Mouse (Mus musculus) lung, embryonic 14.5 days (tissue): ENCODE data around the gene Scgb1b7. TPM values are rescaled to one million over a fixed set of nuclear protein-coding genes. Genes with fewer than 3 reads are reported as not detected.
"Not testable (repeated sequence)": the region's sequence is repeated elsewhere in the genome, so short reads cannot be mapped to it uniquely, and the experiment has no call there.

ENCODE experiments used
- ATAC-seq: fragments of 200-750 bp; cut with Nextera tagmentation; 2 replicates; pipeline ENCODE4 v1.8.0; 2017; ENCODE audit warnings: mild to moderate bottlenecking, moderate TSS enrichment, moderate library complexity; ENCODE audit not compliant: insufficient read depth
- DNase-seq: peaks from one replicate; pipeline ENCODE4 v3.0.0-alpha.2; 2015
- H3K27ac ChIP-seq: fragments of 300-500 bp; sonication (generic); 2 replicates; pipeline ENCODE4 v1.5.1; 2014; ENCODE audit warnings: low read depth, mild to moderate bottlenecking, moderate library complexity
- H3K27me3 ChIP-seq: fragments of 300-500 bp; sonication (generic); 2 replicates; pipeline ENCODE4 v1.6.1; 2014; ENCODE audit warnings: low read length, control low read depth; ENCODE audit not compliant: insufficient read depth
- H3K36me3 ChIP-seq: fragments of 300-500 bp; sonication (generic); 2 replicates; pipeline ENCODE4 v1.6.1; 2014; ENCODE audit warnings: control low read depth; ENCODE audit not compliant: insufficient read depth
- H3K4me1 ChIP-seq: fragments of 300-500 bp; sonication (generic); 2 replicates; pipeline ENCODE4 v1.6.1; 2014; ENCODE audit warnings: antibody characterized with exemption, control low read depth; ENCODE audit not compliant: insufficient read depth
- H3K4me2 ChIP-seq: fragments of 300-500 bp; sonication (generic); 2 replicates; pipeline ENCODE4 v1.6.1; 2014; ENCODE audit warnings: mild to moderate bottlenecking
- H3K4me3 ChIP-seq: fragments of 300-500 bp; sonication (generic); 2 replicates; pipeline ENCODE4 v1.5.1; 2014; ENCODE audit warnings: low read depth, low read length
- H3K9ac ChIP-seq: fragments of 300-500 bp; sonication (generic); 2 replicates; pipeline ENCODE4 v1.6.1; 2014
- H3K9me3 ChIP-seq: fragments of 300-500 bp; sonication (generic); 2 replicates; pipeline ENCODE4 v1.6.1; 2016; ENCODE audit warnings: low read depth, low read length, control low read depth
- WGBS: fragments of 180-500 bp; shearing (Covaris S2); extraction: QIAGEN DNeasy Blood & Tissue Kit; methylation state at CpG from one replicate; pipeline ENCODE4 v1.1.7; 2014; 5-methylcytosine and 5-hydroxymethylcytosine counted together
- polyA plus RNA-seq: library from polyadenylated mRNA; unstranded; fragments of >200 nt; fragmentation: Nextera tagmentation; extraction: Ambion mirVana; gene quantifications from 2 replicates; pipeline ENCODE4 v1.2.1, GENCODE M21; 2014

The Scgb1b7 gene
- polyA plus RNA-seq, result not detected in 2 replicates

DNA sequence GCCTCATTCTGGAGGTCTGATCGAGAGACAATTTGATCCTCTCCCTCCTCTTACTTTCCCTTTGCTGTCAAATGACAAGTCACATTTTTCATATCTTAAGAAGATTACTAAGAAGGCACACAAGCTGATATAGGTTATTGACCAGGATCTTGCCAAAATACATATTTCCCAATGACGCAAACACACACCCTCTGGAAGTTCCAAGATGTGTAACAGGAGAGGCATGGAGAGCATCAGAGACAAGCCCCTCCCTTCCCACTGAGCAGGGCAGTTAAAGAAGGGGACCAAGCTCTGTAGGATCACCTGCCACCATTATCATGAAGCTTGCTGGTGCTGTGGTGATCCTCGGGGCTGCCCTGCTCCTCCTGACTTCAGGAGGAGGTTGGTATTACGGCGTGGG lies at the start of gene Scgb1b7:
Gene Scgb1b7 (plus strand): TSS at position 301 of the 400 bp plus-strand sequence.
- 83% methylated on average over 4 of the region's 5 CpGs for WGBS
- not testable (repeated sequence) for H3K27me3 ChIP-seq, H3K4me3 ChIP-seq, H3K9me3 ChIP-seq, H3K27ac ChIP-seq, DNase-seq, H3K9ac ChIP-seq, H3K36me3 ChIP-seq, H3K4me2 ChIP-seq, H3K4me1 ChIP-seq, ATAC-seq

DNA sequence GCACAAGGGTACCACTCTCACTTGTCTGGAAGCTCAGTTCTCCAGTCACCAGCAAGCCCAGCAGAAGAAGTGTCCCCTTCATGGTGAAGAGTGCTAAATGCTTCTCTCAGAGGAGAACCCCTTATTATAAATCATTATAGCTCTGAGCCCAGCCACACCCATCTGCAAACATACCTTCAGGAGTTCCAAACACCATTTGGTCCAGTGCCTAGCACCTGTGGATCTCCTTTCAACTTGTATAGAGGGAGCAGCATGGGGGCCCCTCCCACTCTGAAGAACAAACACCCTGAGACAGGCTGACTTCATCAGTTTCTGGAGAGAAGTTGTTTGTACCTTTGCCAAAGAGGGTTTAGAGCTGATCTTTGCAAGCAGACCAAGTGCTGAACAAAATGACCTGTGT lies 6.8 kb upstream of the Scgb1b7 start, which contains the start of gene Scgb2b7:
Gene Scgb2b7 (minus strand): TSS at position 101 of the 400 bp plus-strand sequence.
- not testable (repeated sequence) for H3K9me3 ChIP-seq, H3K27me3 ChIP-seq, H3K36me3 ChIP-seq, H3K4me2 ChIP-seq, H3K4me1 ChIP-seq, H3K9ac ChIP-seq, H3K27ac ChIP-seq, H3K4me3 ChIP-seq, DNase-seq, ATAC-seq

Other genes with a start within 250 kb of the Scgb1b7 start
- gene Scgb2b7, start 6.9 kb upstream of the Scgb1b7 start, polyA plus RNA-seq, result not detected in 2 replicates